Comparison of ENCODE assay signal across 9 mouse cellular contexts in genomic region chr5:114041327-114041930, GRCm38 (mm10). TPM values are rescaled to one million over a fixed set of nuclear protein-coding genes. Genes with fewer than 3 reads are reported as not detected.
DNase-seq lines count a peak whose midpoint lies in the region; ATAC-seq and TF ChIP-seq lines count a peak whose summit lies in the region.
"Had no signal": no experiment of that assay in that cellular context is flagged by ENCODE, and none has a peak within 500 bp of the region (broad histone marks: within the 10 kb centered on the region; RNA-seq: fewer than 3 reads in every experiment).

No protein-coding gene starts in this region.

- peaks cover 29% of the 10 kb centered on the region for H3K4me1 ChIP-seq in forebrain, embryonic 10.5 days
- H3K4me1 ChIP-seq in forebrain, embryonic 15.5 days: no peaks in the 10 kb centered on the region
- H3K4me1 ChIP-seq in intestine, embryonic 14.5 days (replicated peaks; ENCODE audit: control insufficient read depth, insufficient read depth, low read length): no peaks in the 10 kb centered on the region
- H3K4me1 ChIP-seq in liver, postnatal 0 days (ENCODE audit: insufficient read depth): no peaks in the 10 kb centered on the region
- no peaks in the 10 kb centered on the region for H3K4me1 ChIP-seq in stomach, postnatal 0 days (replicated peaks; ENCODE audit: control insufficient read depth, insufficient read depth)

- no peaks in the 10 kb centered on the region for H3K36me3 ChIP-seq in forebrain, embryonic 10.5 days (replicated peaks)
- H3K36me3 ChIP-seq in forebrain, embryonic 15.5 days: peaks cover 47% of the 10 kb centered on the region
- H3K36me3 ChIP-seq in intestine, embryonic 14.5 days (ENCODE audit: control insufficient read depth, insufficient read depth, low read length): no peaks in the 10 kb centered on the region
- no peaks in the 10 kb centered on the region for H3K36me3 ChIP-seq in liver, postnatal 0 days (replicated peaks; ENCODE audit: insufficient read depth, low read length)
- H3K36me3 ChIP-seq in stomach, postnatal 0 days (ENCODE audit: control insufficient read depth, insufficient read depth, low read length): no peaks in the 10 kb centered on the region

- peak; percentile 38 for DNase-seq in forebrain, embryonic 10.5 days (ENCODE audit: extremely low spot score, low spot score)
- DNase-seq in 3T3-L1 (ENCODE audit: low read depth, low spot score): peak; percentile 19
- peak; percentile 66 for DNase-seq in embryo, embryonic 10 days (ENCODE audit: low spot score)
- DNase-seq in intestine, embryonic 14.5 days (ENCODE audit: low spot score): peak; percentile 75
- peak; percentile 71 for DNase-seq in liver, postnatal 0 days
- DNase-seq in stomach, postnatal 0 days (ENCODE audit: low spot score): peak; percentile 90
- no peak for DNase-seq in cerebellum, postnatal 14 days

- peaks cover 6% of the 10 kb centered on the region; the same call in 1 of the 2 replicates for H3K27me3 ChIP-seq in forebrain, embryonic 10.5 days (ENCODE audit: poor library complexity, severe bottlenecking)
- H3K27me3 ChIP-seq in forebrain, embryonic 15.5 days: no peaks in the 10 kb centered on the region
- no peaks in the 10 kb centered on the region for H3K27me3 ChIP-seq in intestine, embryonic 14.5 days (replicated peaks; ENCODE audit: control insufficient read depth, insufficient read depth, low read length)
- no peaks in the 10 kb centered on the region for H3K27me3 ChIP-seq in liver, postnatal 0 days (ENCODE audit: insufficient read depth, low read length)
- no peaks in the 10 kb centered on the region for H3K27me3 ChIP-seq in stomach, postnatal 0 days (ENCODE audit: control insufficient read depth, insufficient read depth, low read length)

- no peak overlapping the region for H3K9ac ChIP-seq in forebrain, embryonic 15.5 days (replicated peaks)
- H3K9ac ChIP-seq in intestine, embryonic 14.5 days (ENCODE audit: low read length): no peak overlapping the region
- H3K9ac ChIP-seq in liver, postnatal 0 days (replicated peaks): no peak overlapping the region
- H3K9ac ChIP-seq in stomach, postnatal 0 days (ENCODE audit: low read length): no peak overlapping the region

- TF ChIP-seq EP300 in liver, postnatal 0 days (IDR thresholded peaks at IDR 0.05; ENCODE audit: low read depth): no peak
- TF ChIP-seq EP300 in stomach, postnatal 0 days (optimal IDR thresholded peaks at IDR 0.05): no peak

- WGBS in forebrain, embryonic 10.5 days: 26% methylated on average over 15 of the region's 15 CpGs
- 14% methylated on average over 15 of the region's 15 CpGs for WGBS in forebrain, embryonic 15.5 days
- 12% methylated on average over 15 of the region's 15 CpGs for WGBS in intestine, embryonic 14.5 days
- WGBS in liver, postnatal 0 days (ENCODE audit: insufficient replicate concordance): 12% methylated on average over 15 of the region's 15 CpGs
- 9% methylated on average over 15 of the region's 15 CpGs for WGBS in stomach, postnatal 0 days

- peak overlapping the region; percentile 48 for H3K27ac ChIP-seq in forebrain, embryonic 10.5 days
- H3K27ac ChIP-seq in forebrain, embryonic 15.5 days (replicated peaks): no peak overlapping the region
- H3K27ac ChIP-seq in intestine, embryonic 14.5 days (ENCODE audit: low read depth): peak overlapping the region; percentile 71
- no peak overlapping the region for H3K27ac ChIP-seq in liver, postnatal 0 days (ENCODE audit: low read depth)
- H3K27ac ChIP-seq in stomach, postnatal 0 days (replicated peaks): 0 out of 2 replicates have a peak overlapping the region, but pooled peaks have one; percentile 18

- ATAC-seq in forebrain, embryonic 15.5 days (replicated peaks): no peak
- ATAC-seq in intestine, embryonic 14.5 days (replicated peaks; ENCODE audit: low FRiP score, low TSS enrichment, low read depth): peak; percentile 90
- peak; percentile 96 for ATAC-seq in liver, postnatal 0 days
- ATAC-seq in stomach, postnatal 0 days (ENCODE audit: low FRiP score, low TSS enrichment): peak; percentile 94

- TF ChIP-seq CTCF in liver, postnatal 0 days (IDR thresholded peaks at IDR 0.05; ENCODE audit: low read depth): peak; percentile 18; the same call in 1 of the 2 replicates
- TF ChIP-seq CTCF in stomach, postnatal 0 days (IDR thresholded peaks at IDR 0.05; ENCODE audit: low read depth): peak; percentile 42

- H3K9me3 ChIP-seq in forebrain, embryonic 10.5 days: no peaks in the 10 kb centered on the region
- H3K9me3 ChIP-seq in forebrain, embryonic 15.5 days: no peaks in the 10 kb centered on the region
- no peaks in the 10 kb centered on the region for H3K9me3 ChIP-seq in intestine, embryonic 14.5 days (ENCODE audit: control insufficient read depth, low read length)
- no peaks in the 10 kb centered on the region for H3K9me3 ChIP-seq in liver, postnatal 0 days (ENCODE audit: low read length)
- no peaks in the 10 kb centered on the region for H3K9me3 ChIP-seq in stomach, postnatal 0 days (ENCODE audit: control insufficient read depth, low read length)

- no peak overlapping the region for H3K4me3 ChIP-seq in forebrain, embryonic 10.5 days
- H3K4me3 ChIP-seq in forebrain, embryonic 15.5 days: no peak overlapping the region
- no peak overlapping the region for H3K4me3 ChIP-seq in intestine, embryonic 14.5 days (ENCODE audit: low read depth, low read length)
- H3K4me3 ChIP-seq in liver, postnatal 0 days (ENCODE audit: low read depth, low read length): no peak overlapping the region
- H3K4me3 ChIP-seq in stomach, postnatal 0 days (ENCODE audit: low read depth, low read length): no peak overlapping the region

- no peak overlapping the region for H3K4me2 ChIP-seq in forebrain, embryonic 15.5 days (replicated peaks)
- peak overlapping the region; percentile 35 for H3K4me2 ChIP-seq in intestine, embryonic 14.5 days (ENCODE audit: low read length)
- no peak overlapping the region for H3K4me2 ChIP-seq in liver, postnatal 0 days (ENCODE audit: low read depth, low read length)
- H3K4me2 ChIP-seq in stomach, postnatal 0 days (replicated peaks; ENCODE audit: low read depth): no peak overlapping the region

RNA-seq across cellular contexts. Expression of gene Usp30, which starts 23.8 kb away (rescaled TPM):
- polyA plus RNA-seq in forebrain, embryonic 10.5 days (2016; fragmentation: Nextera tagmentation; extraction: Ambion mirVana): 12.4 and 12.7 TPM in 2 replicates
- 18.4 and 20.4 TPM in 2 replicates for polyA plus RNA-seq in forebrain, embryonic 15.5 days (2015; fragmentation: Nextera tagmentation; extraction: Ambion mirVana)
- polyA plus RNA-seq in intestine, embryonic 14.5 days (2014; fragmentation: Nextera tagmentation; extraction: Ambion mirVana): 10.1 and 11.4 TPM in 2 replicates
- 2.6 and 2.8 TPM in 2 replicates for polyA plus RNA-seq in liver, postnatal 0 days (2015; fragmentation: Nextera tagmentation; extraction: Ambion mirVana)
- 5.3 and 5.7 TPM in 2 replicates for polyA plus RNA-seq in stomach, postnatal 0 days (2015; fragmentation: Nextera tagmentation; extraction: Ambion mirVana)

RNA-seq across cellular contexts. Expression of gene Dao, which starts 37.9 kb away (rescaled TPM):
- polyA plus RNA-seq in forebrain, embryonic 10.5 days (2016; fragmentation: Nextera tagmentation; extraction: Ambion mirVana): not detected in 2 replicates
- not detected in 2 replicates for polyA plus RNA-seq in forebrain, embryonic 15.5 days (2015; fragmentation: Nextera tagmentation; extraction: Ambion mirVana)
- 5.1 and 5.7 TPM in 2 replicates for polyA plus RNA-seq in intestine, embryonic 14.5 days (2014; fragmentation: Nextera tagmentation; extraction: Ambion mirVana)
- polyA plus RNA-seq in liver, postnatal 0 days (2015; fragmentation: Nextera tagmentation; extraction: Ambion mirVana): not detected in 2 replicates
- polyA plus RNA-seq in stomach, postnatal 0 days (2015; fragmentation: Nextera tagmentation; extraction: Ambion mirVana): 0.15 and 0.24 TPM in 2 replicates
- polyA plus RNA-seq: C2C12 had no signal

RNA-seq across cellular contexts. Expression of gene Ssh1, which starts 47.7 kb away (rescaled TPM):
- 13.9 and 17.5 TPM in 2 replicates for polyA plus RNA-seq in forebrain, embryonic 10.5 days (2016; fragmentation: Nextera tagmentation; extraction: Ambion mirVana)
- 12.8 and 13.8 TPM in 2 replicates for polyA plus RNA-seq in forebrain, embryonic 15.5 days (2015; fragmentation: Nextera tagmentation; extraction: Ambion mirVana)
- polyA plus RNA-seq in intestine, embryonic 14.5 days (2014; fragmentation: Nextera tagmentation; extraction: Ambion mirVana): 19.4 and 19.6 TPM in 2 replicates
- polyA plus RNA-seq in liver, postnatal 0 days (2015; fragmentation: Nextera tagmentation; extraction: Ambion mirVana): 3.7 and 4.3 TPM in 2 replicates
- polyA plus RNA-seq in stomach, postnatal 0 days (2015; fragmentation: Nextera tagmentation; extraction: Ambion mirVana): 5.0 and 5.3 TPM in 2 replicates

RNA-seq across cellular contexts. Expression of gene Svop, which starts 49.9 kb away (rescaled TPM):
- 3.2 and 5.4 TPM in 2 replicates for polyA plus RNA-seq in forebrain, embryonic 10.5 days (2016; fragmentation: Nextera tagmentation; extraction: Ambion mirVana)
- polyA plus RNA-seq in forebrain, embryonic 15.5 days (2015; fragmentation: Nextera tagmentation; extraction: Ambion mirVana): 81.8 and 87.2 TPM in 2 replicates
- 3.1 and 3.7 TPM in 2 replicates for polyA plus RNA-seq in intestine, embryonic 14.5 days (2014; fragmentation: Nextera tagmentation; extraction: Ambion mirVana)
- not detected in 2 replicates for polyA plus RNA-seq in liver, postnatal 0 days (2015; fragmentation: Nextera tagmentation; extraction: Ambion mirVana)
- 1.1 and 1.2 TPM in 2 replicates for polyA plus RNA-seq in stomach, postnatal 0 days (2015; fragmentation: Nextera tagmentation; extraction: Ambion mirVana)

Comparison
In these comparisons a context has a peak if more than half of its experiments do, and no peak if none do; other contexts are left out.
1. H3K27ac ChIP-seq: peak in forebrain, embryonic 10.5 days (single experiment), intestine, embryonic 14.5 days (single experiment) and stomach, postnatal 0 days (single experiment); none in forebrain, embryonic 15.5 days (single experiment) and liver, postnatal 0 days (single experiment).
2. DNase-seq: peak in forebrain, embryonic 10.5 days (single experiment), 3T3-L1 (single experiment), embryo, embryonic 10 days (single experiment), intestine, embryonic 14.5 days (single experiment), liver, postnatal 0 days (single experiment) and stomach, postnatal 0 days (single experiment); none in cerebellum, postnatal 14 days (0 of 2).